Mouse (Mus musculus) G1E (cell line): Measurements from ENCODE around the gene Gatad2b. TPM values are rescaled to one million over a fixed set of nuclear protein-coding genes. Genes with fewer than 3 reads are reported as not detected.

ENCODE experiments used
- ATAC-seq: 2 replicates; pipeline ENCODE4 v1.8.0; 2016; ENCODE audit warnings: mild to moderate bottlenecking; ENCODE audit not compliant: insufficient number of reproducible peaks, poor library complexity, low FRiP score, severe bottlenecking; ENCODE audit errors: extremely low read depth
- DNase-seq: peaks from one replicate; pipeline ENCODE4 v3.0.0; 2012; ENCODE audit warnings: low spot score
- H3K27me3 ChIP-seq: 2 replicates; pipeline ENCODE4 v1.6.1; 2012; ENCODE audit warnings: mild to moderate bottlenecking, low read length, inconsistent platforms; ENCODE audit not compliant: insufficient read depth
- H3K36me3 ChIP-seq: replicated peaks from 2 replicates; pipeline ENCODE3; 2012; ENCODE audit warnings: mild to moderate bottlenecking, inconsistent platforms
- H3K4me1 ChIP-seq: 2 replicates; pipeline ENCODE4 v1.6.1; 2012; ENCODE audit warnings: low read depth, low read length, inconsistent platforms, mixed read lengths; ENCODE audit not compliant: insufficient read depth
- H3K4me3 ChIP-seq: 2 replicates; pipeline ENCODE4 v1.5.1; 2012; ENCODE audit warnings: low read depth, mild to moderate bottlenecking, inconsistent platforms, low read length, moderate library complexity, mixed read lengths
- H3K9me3 ChIP-seq: replicated peaks from 2 replicates; pipeline ENCODE4 v1.6.1; 2012; ENCODE audit warnings: inconsistent platforms
- CTCF ChIP-seq: IDR thresholded peaks from 2 replicates; pipeline ENCODE4 v1.5.1; 2012; ENCODE audit warnings: low read depth, low read length, inconsistent platforms, mixed read lengths
- GATA1 ChIP-seq: IDR thresholded peaks from 2 replicates; pipeline ENCODE4 v1.6.1; 2012; ENCODE audit warnings: borderline replicate concordance, low read length, inconsistent platforms, mixed read lengths
- GATA2 ChIP-seq: IDR thresholded peaks from 2 replicates; pipeline ENCODE4 v1.6.1; 2012; ENCODE audit warnings: low read depth, low read length, inconsistent platforms, borderline replicate concordance
- POLR2AphosphoS5 ChIP-seq: IDR thresholded peaks from 2 replicates; pipeline ENCODE4 v1.6.1; 2012; ENCODE audit warnings: low read depth, low read length, inconsistent platforms; ENCODE audit not compliant: insufficient replicate concordance
- TAL1 ChIP-seq: conservative IDR thresholded peaks from 2 replicates; pipeline ENCODE4 v1.6.1; 2012; ENCODE audit warnings: low read depth, low read length, inconsistent platforms, mixed read lengths
- polyA plus RNA-seq: library from polyadenylated mRNA; stranded (reverse); fragments of >175 nt; gene quantifications from 2 replicates; pipeline ENCODE4 v1.2.3, GENCODE M21; 2012
- total RNA-seq, 2 experiments: library from RNA; stranded (forward) in 1 of 2; stranded (reverse) in 1 of 2; fragments of 200-1000 nt in 1 of 2; fragments of >200 nt in 1 of 2; fragmentation: Nextera tagmentation in 1 of 2; gene quantifications; 2 replicates each; pipeline ENCODE4 v1.2.3; 2014 to 2017

The Gatad2b gene
- total and polyA plus RNA-seq, 3 experiments, result 6.8 to 176 (median 19.1) TPM

DNA sequence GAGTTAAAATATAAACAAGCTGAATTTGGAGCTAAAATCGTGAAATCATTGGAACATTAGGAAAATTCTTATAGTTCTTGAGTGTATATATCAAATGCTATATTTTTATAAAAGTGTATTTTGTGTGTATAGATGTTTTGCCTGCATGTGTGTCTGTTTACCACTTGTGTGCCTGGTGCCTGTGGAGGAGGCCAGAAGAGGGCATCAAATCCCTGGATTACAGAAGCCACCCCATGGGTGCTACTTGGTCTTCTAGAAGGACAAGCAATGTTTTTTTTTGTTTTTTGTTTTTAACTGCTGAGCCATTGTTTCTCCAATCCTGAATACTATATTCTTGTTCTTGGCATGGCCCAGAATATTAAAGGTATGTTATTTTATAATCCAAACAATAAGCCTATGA is 2.4 kb upstream of the Gatad2b start:
- Histone ChIP-seq H3K9me3 (no peaks in the 10 kb centered on the region), H3K4me3 (no peak overlapping the region), H3K36me3 (peaks cover 8% of the 10 kb centered on the region), H3K4me1 (peaks cover 23% of the 10 kb centered on the region), H3K27me3 (no peaks in the 10 kb centered on the region)
- DNase-seq (no peak), ATAC-seq (no peak)
- TF ChIP-seq GATA2 (no peak), POLR2AphosphoS5 (no peak), CTCF (no peak), TAL1 (no peak), GATA1 (no peak)

DNA sequence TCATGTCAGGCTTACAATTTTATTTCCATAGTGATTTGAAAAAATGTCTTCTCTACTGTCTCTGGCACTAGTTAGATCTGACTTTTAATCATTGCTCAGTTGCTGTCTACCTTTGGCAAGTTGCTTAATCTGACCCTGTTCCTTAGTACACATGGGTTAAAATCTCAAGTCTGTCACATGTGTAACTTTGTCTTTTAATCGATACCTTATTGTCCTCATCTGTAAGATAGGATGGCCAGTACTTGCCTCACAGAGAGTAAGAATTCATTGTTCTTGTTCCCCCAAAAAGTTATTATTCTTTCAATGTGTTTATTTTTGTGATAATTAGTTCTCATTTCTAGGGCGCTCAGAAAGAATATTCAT is 1.0 kb upstream of the Gatad2b start:
- no peaks in the 10 kb centered on the region for H3K27me3 ChIP-seq
- no peak for ATAC-seq
- H3K4me3 ChIP-seq, result peak overlapping the region; percentile 78
- DNase-seq, result no peak
- H3K4me1 ChIP-seq, result peaks cover 31% of the 10 kb centered on the region
- no peaks in the 10 kb centered on the region for H3K9me3 ChIP-seq
- TF ChIP-seq GATA2, result no peak
- TF ChIP-seq POLR2AphosphoS5, result no peak
- TF ChIP-seq GATA1, result no peak
- TF ChIP-seq TAL1, result no peak
- TF ChIP-seq CTCF, result no peak
- peaks cover 17% of the 10 kb centered on the region for H3K36me3 ChIP-seq

DNA sequence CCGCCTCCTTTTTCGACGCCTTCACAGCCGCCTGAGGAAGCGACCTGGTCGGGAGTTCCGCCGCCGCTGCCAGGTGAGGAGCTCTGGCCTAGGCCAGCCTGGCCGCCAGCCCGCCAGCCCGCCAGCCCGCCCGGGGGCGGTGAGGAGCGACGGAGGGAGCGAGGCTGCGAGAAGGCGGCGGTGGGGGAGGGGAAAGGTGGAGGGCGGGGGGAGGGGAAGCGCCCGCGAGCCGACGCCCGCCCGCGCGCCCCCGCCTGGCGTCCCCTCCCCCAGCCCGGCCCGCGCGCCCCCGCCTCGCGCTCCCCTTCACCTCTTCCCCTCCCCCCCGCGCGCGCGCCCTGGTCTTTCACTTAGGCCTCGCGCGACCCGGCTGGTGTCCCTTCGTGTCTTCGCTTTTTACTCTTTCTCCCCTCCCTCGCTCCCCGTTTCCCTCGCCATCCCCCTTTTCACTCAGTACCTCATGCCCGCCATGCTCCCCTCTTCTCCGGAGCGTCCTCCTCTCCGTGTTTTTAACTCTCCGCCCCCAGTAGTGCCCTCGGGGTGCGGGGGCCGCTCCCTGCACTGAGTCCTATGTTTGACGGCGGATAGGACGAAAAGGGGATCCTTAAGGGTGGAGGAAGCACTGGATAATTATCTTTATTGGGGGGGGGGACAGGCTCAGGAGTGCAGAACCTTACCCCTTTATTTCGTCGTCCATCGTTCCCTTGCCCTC is 530 bp downstream of the Gatad2b start:
- ATAC-seq (no peak), DNase-seq (peak; percentile 49)
- peak overlapping the region; percentile 78 for H3K4me3 ChIP-seq
- H3K9me3 ChIP-seq, result no peaks in the 10 kb centered on the region
- TF ChIP-seq CTCF, result no peak
- TF ChIP-seq POLR2AphosphoS5, result no peak
- no peak for TF ChIP-seq GATA1
- TF ChIP-seq TAL1, result no peak
- TF ChIP-seq GATA2, result no peak
- no peaks in the 10 kb centered on the region for H3K27me3 ChIP-seq
- peaks cover 37% of the 10 kb centered on the region for H3K4me1 ChIP-seq
- peaks cover 30% of the 10 kb centered on the region for H3K36me3 ChIP-seq

DNA sequence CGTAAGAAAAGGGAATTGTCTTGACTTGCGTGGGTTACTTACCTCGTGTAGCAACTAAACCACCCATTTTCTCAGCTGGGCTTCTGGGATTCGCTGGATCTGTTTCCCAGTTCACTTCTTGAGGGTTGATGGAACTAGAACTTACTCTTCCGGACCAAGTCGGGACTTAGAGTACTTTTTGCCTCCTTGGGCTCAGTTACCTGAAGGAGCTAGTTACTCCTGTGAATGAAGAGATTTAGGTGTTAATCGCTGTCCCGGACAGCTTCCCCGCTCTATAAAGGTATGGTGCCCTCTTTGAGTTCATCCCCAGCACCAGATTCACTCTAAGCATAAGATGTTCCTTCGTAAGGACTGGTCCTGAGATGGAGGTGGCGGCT is 1.1 kb downstream of the Gatad2b start:
- peaks cover 30% of the 10 kb centered on the region for H3K36me3 ChIP-seq
- ATAC-seq, result no peak
- no peak for TF ChIP-seq TAL1
- no peak for TF ChIP-seq GATA2
- no peak for TF ChIP-seq POLR2AphosphoS5
- no peak for TF ChIP-seq GATA1
- TF ChIP-seq CTCF, result no peak
- no peak for DNase-seq
- H3K4me3 ChIP-seq, result peak overlapping the region; percentile 78
- peaks cover 37% of the 10 kb centered on the region for H3K4me1 ChIP-seq
- H3K9me3 ChIP-seq, result no peaks in the 10 kb centered on the region
- H3K27me3 ChIP-seq, result no peaks in the 10 kb centered on the region

DNA sequence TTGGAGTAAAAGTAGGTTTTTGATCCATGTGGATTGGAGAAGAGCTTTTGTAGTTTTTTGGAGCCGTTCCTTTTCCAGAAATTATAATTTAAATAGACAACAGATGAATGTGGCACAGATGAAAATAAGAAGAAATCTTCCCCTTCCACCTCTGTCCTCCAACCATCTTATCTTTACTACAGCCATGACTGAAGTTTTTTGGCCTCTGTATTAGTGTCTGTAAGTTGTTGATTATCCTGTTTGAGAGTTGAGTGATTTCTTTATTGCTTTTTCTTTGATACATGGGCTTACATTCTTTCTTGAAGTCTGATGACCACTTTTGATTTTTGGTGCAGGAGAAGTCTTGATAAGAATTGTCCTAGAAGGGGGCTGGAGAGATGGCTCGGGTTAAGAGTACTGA is 1.7 kb downstream of the Gatad2b start:
- H3K4me1 ChIP-seq, result peaks cover 37% of the 10 kb centered on the region
- DNase-seq (no peak), ATAC-seq (no peak)
- peaks cover 31% of the 10 kb centered on the region for H3K36me3 ChIP-seq
- H3K9me3 ChIP-seq, result no peaks in the 10 kb centered on the region
- TF ChIP-seq CTCF (no peak), TAL1 (no peak), GATA2 (no peak), GATA1 (no peak), POLR2AphosphoS5 (no peak)
- no peak overlapping the region for H3K4me3 ChIP-seq
- H3K27me3 ChIP-seq, result no peaks in the 10 kb centered on the region

DNA sequence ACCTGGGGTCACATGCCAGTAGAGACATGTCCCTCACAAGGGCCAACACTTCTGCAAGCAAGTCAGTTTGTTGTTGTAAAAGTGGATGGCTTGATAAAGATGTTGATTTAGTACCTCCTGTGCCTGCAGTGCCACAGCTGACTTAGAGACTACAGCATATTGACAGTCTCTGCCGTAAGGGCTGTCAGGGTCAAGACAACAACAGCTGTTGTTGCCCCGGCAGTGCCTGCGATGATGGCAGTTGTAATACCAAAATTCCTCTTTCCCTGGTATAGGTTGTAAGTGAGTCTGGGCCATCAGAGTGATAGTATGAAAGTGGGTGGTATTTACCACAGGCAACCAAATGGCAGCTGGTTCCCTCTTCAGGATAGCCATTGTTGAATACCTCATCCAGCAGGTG is 12.8 kb downstream of the Gatad2b start:
- no peak for DNase-seq
- no peak for ATAC-seq
- no peak overlapping the region for H3K4me3 ChIP-seq

DNA sequence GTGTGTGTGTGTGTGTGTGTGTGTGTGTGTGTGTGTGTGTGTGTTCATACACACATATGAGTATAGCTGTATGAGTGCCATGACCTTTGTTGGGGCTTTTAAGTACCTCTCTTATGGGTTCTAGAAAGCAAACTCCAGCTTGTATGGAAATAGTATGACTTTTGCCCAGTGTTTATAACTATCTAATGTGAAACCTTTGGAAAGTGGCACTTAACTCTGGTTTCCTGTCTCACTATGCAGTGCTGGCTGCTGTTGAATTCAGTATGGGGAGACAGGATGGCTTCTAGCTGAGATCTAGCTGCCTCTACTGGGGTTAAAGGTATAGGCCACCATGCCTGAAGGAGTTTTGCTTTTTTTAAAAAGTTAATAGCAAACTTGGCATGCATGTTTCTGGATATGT is 16.6 kb downstream of the Gatad2b start:
- ATAC-seq (no peak), DNase-seq (no peak)
- Histone ChIP-seq H3K9me3 (no peaks in the 10 kb centered on the region), H3K36me3 (peaks cover 37% of the 10 kb centered on the region), H3K4me3 (no peak overlapping the region), H3K27me3 (no peaks in the 10 kb centered on the region), H3K4me1 (peaks cover 12% of the 10 kb centered on the region)
- TF ChIP-seq CTCF (no peak), TAL1 (no peak), POLR2AphosphoS5 (no peak), GATA2 (no peak), GATA1 (no peak)

More for the DNA sequence above, 12.8 kb downstream of the Gatad2b start:
- Histone ChIP-seq H3K36me3 (peaks cover 35% of the 10 kb centered on the region), H3K9me3 (no peaks in the 10 kb centered on the region), H3K27me3 (no peaks in the 10 kb centered on the region), H3K4me1 (peaks cover 6% of the 10 kb centered on the region)
- TF ChIP-seq TAL1 (no peak), GATA2 (no peak), POLR2AphosphoS5 (no peak), GATA1 (no peak), CTCF (no peak)
